Mouse (Mus musculus) common myeloid progenitor, adult 5-6 weeks (primary cell): ENCODE results near the gene Nol8. TPM values are rescaled to one million over a fixed set of nuclear protein-coding genes. Genes with fewer than 3 reads are reported as not detected.

Experiments
- ATAC-seq: replicated peaks from 2 replicates; pipeline ENCODE4 v1.8.0; 2016; ENCODE audit warnings: low read depth, mild to moderate bottlenecking, moderate TSS enrichment, inconsistent platforms; ENCODE audit not compliant: poor library complexity, severe bottlenecking
- total RNA-seq: library from RNA; stranded (forward); fragments of 200-1000, 187-1606 nt; gene quantifications from 2 replicates; pipeline ENCODE4 v1.2.3, GENCODE M21; 2017

Gene Nol8
- total RNA-seq, 1 experiment from 2014 or later: 79.7 TPM

GRCm38 (mm10) chr13:49682233-49682846 lies 29.5 kb downstream of the Nol8 start:
- ATAC-seq: peak; percentile 1; the same call in 1 of the 2 replicates

- no peak for ATAC-seq
Observed at GRCm38 (mm10) chr13:49684266-49684665, 31.4 kb downstream of the Nol8 start.

GRCm38 (mm10) chr13:49691056-49691455 lies 38.2 kb downstream of the Nol8 start:
- ATAC-seq: no peak

- no peak for ATAC-seq
Observed at GRCm38 (mm10) chr13:49703216-49703779, 50.4 kb downstream of the Nol8 start.

- no peak for ATAC-seq
Observed at GRCm38 (mm10) chr13:49706032-49706690, 53.3 kb downstream of the Nol8 start.

- ATAC-seq: no peak
Observed at GRCm38 (mm10) chr13:49708311-49708710, 55.4 kb downstream of the Nol8 start.

- ATAC-seq: no peak
Observed at GRCm38 (mm10) chr13:49712047-49712721, 59.3 kb downstream of the Nol8 start.

- ATAC-seq: no peak
Observed at GRCm38 (mm10) chr13:49719310-49719709, 66.4 kb downstream of the Nol8 start.

Other genes starting within 250 kb of the Nol8 start
- 8.4 and 11.3 TPM in 2 replicates for gene Ippk, start 231.8 kb upstream of the Nol8 start, total RNA-seq
- 10.0 and 10.6 TPM in 2 replicates for gene Tes3-ps, start 159.8 kb upstream of the Nol8 start, total RNA-seq
- 0.09 and 0.10 TPM in 2 replicates for gene Ecm2, start 148.3 kb upstream of the Nol8 start, total RNA-seq
- not detected in 2 replicates for gene Aspn, start 108.6 kb upstream of the Nol8 start, total RNA-seq
- not detected in 2 replicates for gene Omd, start 70.6 kb upstream of the Nol8 start, total RNA-seq
- 0.37 and 0.39 TPM in 2 replicates for gene Ogn, start 45.0 kb upstream of the Nol8 start, total RNA-seq
- 31.6 and 40.2 TPM in 2 replicates for gene Cenpp, start 293 bp upstream of the Nol8 start, total RNA-seq
- 87.6 and 88.7 TPM in 2 replicates for gene Iars, start 29.0 kb downstream of the Nol8 start, total RNA-seq
- not detected in 2 replicates for gene Gm30302, start 145.9 kb downstream of the Nol8 start, total RNA-seq